Mouse (Mus musculus): ENCODE measurements at regions not wholly inside any gene's neighbourhood (a gene's known extent, or its start where the extent isn't known, plus 50 kb on each side); places are given as distances from the start of the nearest gene placed in this dataset.

GRCm38 (mm10) chr11:114611690-114612089 is 56.6 kb upstream of the Rpl38 start:
- no peak for DNase-seq (ENCODE audit: low spot score in 2 of 2)

- DNase-seq (ENCODE audit: low spot score in 2 of 2): no peak
Observed at GRCm38 (mm10) chr11:114608009-114608408, 60.3 kb upstream of the Rpl38 start.

- DNase-seq (ENCODE audit: low spot score in 2 of 2): no peak
Observed at GRCm38 (mm10) chr11:114603108-114603507, 65.2 kb upstream of the Rpl38 start.

DNA sequence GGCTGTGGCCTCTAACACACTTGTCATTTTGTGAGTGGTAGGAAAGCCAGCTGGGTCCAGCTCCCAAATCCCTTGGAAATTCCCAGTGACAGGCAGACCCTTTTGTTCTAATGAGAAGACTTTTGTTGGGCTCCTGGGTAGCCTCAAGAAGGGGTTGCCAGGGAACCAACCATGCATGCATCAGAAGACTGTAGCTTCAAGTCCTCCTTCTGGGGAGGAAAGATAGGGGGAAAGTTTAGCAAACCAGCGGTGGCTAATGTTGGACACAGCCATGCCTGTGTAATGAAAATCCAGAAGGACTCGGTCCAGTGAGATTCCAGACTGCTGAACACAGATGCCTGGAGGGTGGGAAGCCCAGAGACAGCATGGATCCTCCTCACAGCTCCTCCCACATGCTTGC is 71.1 kb upstream of the Rpl38 start:
- no peak for DNase-seq (ENCODE audit: low spot score in 2 of 2)

GRCm38 (mm10) chr11:114592961-114593360 is 75.4 kb upstream of the Rpl38 start:
- DNase-seq (ENCODE audit: low spot score in 2 of 2): no peak

GRCm38 (mm10) chr11:114588554-114588953 is 79.8 kb upstream of the Rpl38 start:
- no peak for DNase-seq (ENCODE audit: low spot score in 2 of 2)

- DNase-seq (ENCODE audit: low spot score in 2 of 2): no peak
Observed at GRCm38 (mm10) chr11:114587986-114588385, 80.3 kb upstream of the Rpl38 start.

GRCm38 (mm10) chr11:114586400-114586799 is 81.9 kb upstream of the Rpl38 start:
- no peak for DNase-seq (ENCODE audit: low spot score in 2 of 2)

GRCm38 (mm10) chr11:114584804-114585203 is 83.5 kb upstream of the Rpl38 start:
- no peak for DNase-seq (ENCODE audit: low spot score in 2 of 2)

DNA sequence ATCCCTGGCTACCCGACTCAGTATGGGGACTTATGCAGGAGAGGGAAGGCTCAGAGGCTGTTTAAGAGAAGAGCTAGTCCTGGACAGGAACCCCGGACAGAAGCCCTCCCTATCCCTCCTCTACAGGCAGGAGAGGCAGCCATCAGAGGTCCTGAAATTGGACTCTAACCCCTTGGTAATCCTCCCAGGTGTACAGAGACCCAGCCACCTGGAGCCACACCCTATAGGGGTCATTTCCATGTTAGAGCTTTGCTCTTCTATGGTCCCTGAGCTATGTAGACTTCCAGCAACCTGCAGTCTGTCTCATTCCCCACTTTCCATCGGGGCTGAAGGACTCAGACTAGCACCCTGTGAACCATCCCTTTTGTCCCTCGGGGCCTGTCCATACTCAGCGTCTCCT is 84.2 kb upstream of the Rpl38 start:
- DNase-seq (ENCODE audit: low spot score in 2 of 2): no peak

GRCm38 (mm10) chr11:114579986-114580385 is 88.3 kb upstream of the Rpl38 start:
- no peak for DNase-seq (ENCODE audit: low spot score in 2 of 2)

DNA sequence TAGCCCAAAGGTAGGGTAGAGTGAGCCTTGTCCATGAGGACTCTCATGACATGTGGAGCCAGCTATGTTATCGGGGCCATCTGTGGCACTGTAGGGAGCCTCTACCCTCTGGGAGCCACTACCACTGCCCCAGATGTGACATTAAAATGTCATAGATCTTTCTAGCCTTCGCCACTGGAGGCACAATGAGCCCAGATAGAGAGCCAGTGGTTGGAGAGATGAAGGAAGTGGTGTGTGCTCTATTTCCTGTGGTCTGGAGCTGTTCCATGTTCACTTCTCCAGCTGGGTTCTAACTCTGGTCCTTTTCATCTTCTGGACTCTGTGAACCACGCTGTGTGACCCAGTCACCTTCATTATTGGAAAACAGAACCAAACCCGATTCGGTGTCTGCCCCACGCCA is 89.8 kb upstream of the Rpl38 start:
- no peak for DNase-seq (ENCODE audit: low spot score in 2 of 2)

DNA sequence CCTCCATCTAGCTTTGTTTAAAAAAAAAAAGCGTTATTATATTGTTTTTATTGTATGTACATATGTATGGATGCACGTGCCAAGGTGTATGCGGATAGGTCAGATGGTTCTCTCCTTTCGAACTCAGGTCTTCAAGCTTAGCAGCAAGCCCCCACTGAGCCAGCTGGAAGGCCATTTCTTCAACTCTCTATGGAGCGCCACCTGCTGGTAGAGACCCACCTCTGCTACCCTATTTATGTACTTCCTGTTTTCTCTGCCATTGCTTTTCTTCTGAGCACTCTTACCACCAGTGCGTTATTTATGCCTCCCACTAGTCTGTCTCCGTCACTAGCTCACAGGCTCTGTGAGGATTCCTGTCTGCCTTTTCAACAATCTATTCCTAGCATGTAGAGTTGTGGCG is 91.5 kb upstream of the Rpl38 start:
- DNase-seq (ENCODE audit: low spot score in 2 of 2): no peak

DNA sequence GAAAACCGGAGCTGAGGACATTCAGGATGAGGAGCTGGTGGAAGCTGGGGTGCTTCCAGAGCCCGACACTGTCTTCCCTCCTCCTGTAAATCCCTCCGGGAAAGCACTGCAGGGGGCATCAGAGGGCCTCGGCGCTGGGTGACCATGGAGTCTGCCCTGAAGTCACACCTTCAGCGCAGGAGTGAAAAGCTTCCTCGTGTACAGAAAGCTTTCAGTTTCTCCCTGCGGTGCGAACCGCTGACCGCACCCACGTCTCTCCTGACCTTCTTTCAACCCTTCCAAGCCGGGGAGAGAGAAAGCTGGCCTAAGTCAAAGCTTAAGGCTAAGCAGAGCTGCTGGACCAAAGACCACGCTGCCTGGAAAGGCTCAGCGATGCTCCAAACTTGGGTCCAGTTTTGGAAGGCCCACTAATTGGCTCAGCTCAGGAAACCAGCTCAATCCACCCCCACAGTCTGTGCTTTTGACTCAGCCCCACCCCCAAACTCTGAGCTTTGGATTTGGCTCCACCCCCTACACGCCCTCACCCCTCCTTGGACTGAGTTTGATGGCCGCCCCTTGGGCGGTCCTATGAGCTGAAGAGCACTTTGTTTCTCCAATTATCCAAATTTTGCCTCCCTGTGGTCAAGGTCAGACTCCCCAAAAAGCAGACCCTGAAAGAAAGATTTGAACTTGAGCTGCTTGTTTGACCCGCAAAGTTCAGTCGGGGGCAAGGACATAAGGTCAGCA is 97.0 kb upstream of the Rpl38 start:
- no peak for DNase-seq (ENCODE audit: low spot score in 2 of 2)

DNA sequence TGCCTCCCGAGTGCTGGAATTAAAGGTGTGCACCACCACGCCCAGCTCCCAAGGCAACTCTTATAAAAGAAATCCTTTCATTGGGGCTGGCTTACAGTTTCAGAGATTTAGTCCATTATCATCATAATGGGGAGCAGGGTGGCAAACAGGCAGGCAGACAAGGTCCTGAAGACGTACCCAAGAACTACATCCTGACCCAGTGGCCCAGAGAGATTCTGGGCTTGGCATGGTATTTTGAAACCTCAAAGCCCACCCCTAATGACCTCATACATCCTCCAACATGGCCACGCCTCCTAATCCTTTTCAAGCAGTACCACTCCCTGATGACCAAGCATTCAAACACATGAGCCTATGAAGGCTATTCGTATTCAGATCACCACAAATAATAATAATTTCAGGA is 98.2 kb upstream of the Rpl38 start:
- DNase-seq (ENCODE audit: low spot score in 2 of 2): no peak

- no peak for DNase-seq (ENCODE audit: low spot score in 2 of 2)
Observed at GRCm38 (mm10) chr11:114567814-114568800, 100.2 kb upstream of the Rpl38 start.

- DNase-seq (ENCODE audit: low spot score in 2 of 2): no peak
Observed at GRCm38 (mm10) chr11:114567045-114567780, 101.1 kb upstream of the Rpl38 start.

- no peak for DNase-seq (ENCODE audit: low spot score in 2 of 2)
Observed at GRCm38 (mm10) chr11:114564949-114565348, 103.4 kb upstream of the Rpl38 start.

- no peak for DNase-seq (ENCODE audit: low spot score in 2 of 2)
Observed at GRCm38 (mm10) chr11:114563172-114563571, 105.2 kb upstream of the Rpl38 start.

- no peak for DNase-seq (ENCODE audit: low spot score in 2 of 2)
Observed at GRCm38 (mm10) chr11:114554576-114554975, 113.7 kb upstream of the Rpl38 start.

DNA sequence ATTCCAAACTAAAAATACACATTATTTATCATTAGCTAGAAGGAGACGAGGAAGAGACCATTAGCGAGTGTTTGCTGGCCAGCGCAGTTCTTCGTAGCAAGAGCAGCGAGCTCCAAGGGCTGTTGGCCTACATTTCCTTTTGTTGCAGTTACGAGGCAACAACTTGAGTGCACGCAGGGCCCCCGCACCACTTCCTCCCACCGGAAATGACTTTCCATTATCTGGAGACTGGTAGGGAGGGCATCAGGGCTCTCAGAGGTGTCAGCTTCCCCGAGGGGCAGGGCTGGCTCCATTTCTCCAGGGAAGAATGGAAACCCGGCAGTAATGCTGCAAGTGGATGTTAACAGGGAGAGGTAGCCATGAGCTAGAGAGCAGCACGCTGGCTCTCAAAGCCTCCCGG is 114.3 kb upstream of the Rpl38 start:
- no peak for DNase-seq (ENCODE audit: low spot score in 2 of 2)

DNA sequence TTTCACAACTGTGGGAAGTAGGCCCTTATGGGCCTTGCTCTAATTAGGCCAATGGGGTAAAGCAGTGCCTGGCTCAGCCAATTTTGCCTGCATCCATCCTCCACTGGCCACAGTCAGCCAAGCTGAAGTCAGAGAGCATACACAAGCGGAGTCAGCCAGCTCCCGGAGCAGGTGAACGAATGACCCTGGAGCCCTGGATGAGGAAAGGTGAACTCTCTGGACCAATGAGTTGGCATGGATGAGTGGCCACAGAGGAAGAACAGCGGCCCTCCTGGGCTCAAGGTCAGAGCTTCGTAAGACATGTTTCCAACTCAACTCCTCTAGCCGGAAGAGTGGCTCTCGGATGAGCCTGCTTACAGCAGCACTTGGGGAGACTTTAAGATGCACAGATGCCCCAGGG is 116.1 kb upstream of the Rpl38 start:
- no peak for DNase-seq (ENCODE audit: low spot score in 2 of 2)

Data from heart, adult 9 months (tissue).